Mouse (Mus musculus) right cerebral cortex, postnatal 25 days (tissue): ENCODE measurements around the gene Bckdha.

Source experiments
- DNase-seq: peaks from one replicate; pipeline ENCODE4 v3.0.0; 2022

Gene Bckdha

DNA sequence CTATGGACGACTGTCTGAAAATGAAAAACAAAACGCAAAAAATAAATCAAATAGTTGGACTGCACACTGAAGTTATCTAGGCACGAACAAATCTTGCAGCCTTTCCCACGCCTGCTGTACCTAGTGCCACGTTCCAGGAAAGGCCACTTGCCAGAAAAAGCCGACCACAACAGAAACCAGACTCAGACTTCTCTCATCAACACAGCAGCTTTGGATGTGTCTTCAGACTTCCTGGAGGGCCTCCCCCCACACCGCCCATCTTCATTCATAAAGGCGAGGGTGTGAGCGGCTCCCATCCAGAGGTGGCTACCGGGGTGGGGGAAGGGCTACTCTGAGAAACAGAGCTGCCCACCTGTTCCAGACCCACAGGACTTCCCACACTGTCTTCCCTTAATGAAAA is 14.6 kb downstream of the Bckdha start:
- DNase-seq, result no peak

DNA sequence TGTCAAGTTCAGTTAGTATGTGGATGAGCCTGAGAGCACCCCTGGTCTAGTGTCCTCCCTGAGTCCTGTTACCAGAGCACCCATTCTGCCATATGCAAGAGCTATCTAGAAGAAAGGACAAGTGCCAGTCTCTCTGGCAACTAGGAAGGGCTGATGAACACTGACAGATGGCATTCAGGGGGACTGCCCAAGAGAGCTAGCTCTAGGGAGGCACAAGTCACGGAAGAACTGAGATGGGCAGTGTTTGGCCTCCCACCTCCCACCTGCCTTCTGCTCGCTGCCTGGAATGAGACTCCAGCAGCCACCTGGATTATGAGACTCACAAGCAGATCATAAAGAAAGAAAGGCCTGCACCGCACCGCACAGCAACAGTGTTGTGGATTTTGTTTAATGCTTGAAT is 19.0 kb downstream of the Bckdha start:
- peak; percentile 62 for DNase-seq

- no peak for DNase-seq
Measured at GRCm38 (mm10) chr7:25637099-25637498, 21.7 kb downstream of the Bckdha start.

DNA sequence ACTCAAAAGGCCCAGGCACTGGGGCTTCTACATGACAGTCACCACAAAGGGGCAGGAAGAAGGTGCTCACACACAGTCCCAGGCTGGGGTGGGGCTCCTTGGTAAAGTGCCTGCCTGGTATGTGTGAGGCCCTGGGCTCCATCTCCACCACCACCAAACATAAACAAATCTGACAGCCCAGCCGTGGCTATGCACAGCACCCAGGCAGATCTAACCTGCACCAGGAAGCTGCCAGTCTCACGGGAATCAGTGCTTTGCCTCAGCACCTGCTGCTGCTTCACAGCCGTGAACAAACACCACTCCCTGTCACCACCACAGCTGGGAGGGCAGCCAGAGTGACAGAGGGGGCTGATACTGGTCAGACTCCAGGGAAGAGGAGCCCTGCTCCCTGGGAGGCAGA is 22.4 kb downstream of the Bckdha start:
- DNase-seq, result no peak

DNA sequence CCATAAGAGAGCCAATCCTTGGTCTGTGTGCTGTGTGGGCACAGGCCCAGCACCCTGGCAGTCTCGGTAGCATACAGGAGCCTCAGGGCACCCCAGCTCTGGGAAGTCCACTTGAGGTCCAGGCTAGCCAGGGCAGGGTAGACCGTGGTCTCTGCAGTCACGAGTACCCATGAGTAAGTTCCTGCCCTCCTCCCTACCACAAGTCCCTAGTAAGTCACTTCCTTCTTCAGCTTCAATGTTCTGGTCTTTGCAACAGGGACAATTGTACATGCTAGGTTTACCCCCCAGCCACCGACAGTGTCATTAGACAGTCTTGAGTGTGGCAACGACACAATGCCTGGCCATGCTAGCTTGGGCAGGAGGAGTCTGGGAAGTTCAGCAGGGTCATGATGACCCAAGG is 26.1 kb downstream of the Bckdha start:
- no peak for DNase-seq

DNA sequence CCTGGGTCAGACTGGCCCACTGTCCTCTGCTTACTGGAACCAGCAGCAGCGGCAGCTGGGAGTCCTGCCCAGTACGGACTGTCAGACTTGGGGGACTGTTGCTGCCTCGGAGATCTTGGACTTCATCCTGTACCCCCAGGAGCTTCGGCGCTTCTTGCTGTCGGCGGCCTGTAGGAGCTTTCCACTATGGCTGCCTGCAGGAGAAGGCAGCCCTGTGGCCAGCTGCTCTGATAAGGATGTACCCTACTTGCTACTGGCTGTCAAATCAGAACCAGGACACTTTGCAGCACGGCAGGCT is 30.5 kb downstream of the Bckdha start:
- DNase-seq, result no peak

GRCm38 (mm10) chr7:25627431-25628322 is 31.1 kb downstream of the Bckdha start:
- DNase-seq, result no peak

DNA sequence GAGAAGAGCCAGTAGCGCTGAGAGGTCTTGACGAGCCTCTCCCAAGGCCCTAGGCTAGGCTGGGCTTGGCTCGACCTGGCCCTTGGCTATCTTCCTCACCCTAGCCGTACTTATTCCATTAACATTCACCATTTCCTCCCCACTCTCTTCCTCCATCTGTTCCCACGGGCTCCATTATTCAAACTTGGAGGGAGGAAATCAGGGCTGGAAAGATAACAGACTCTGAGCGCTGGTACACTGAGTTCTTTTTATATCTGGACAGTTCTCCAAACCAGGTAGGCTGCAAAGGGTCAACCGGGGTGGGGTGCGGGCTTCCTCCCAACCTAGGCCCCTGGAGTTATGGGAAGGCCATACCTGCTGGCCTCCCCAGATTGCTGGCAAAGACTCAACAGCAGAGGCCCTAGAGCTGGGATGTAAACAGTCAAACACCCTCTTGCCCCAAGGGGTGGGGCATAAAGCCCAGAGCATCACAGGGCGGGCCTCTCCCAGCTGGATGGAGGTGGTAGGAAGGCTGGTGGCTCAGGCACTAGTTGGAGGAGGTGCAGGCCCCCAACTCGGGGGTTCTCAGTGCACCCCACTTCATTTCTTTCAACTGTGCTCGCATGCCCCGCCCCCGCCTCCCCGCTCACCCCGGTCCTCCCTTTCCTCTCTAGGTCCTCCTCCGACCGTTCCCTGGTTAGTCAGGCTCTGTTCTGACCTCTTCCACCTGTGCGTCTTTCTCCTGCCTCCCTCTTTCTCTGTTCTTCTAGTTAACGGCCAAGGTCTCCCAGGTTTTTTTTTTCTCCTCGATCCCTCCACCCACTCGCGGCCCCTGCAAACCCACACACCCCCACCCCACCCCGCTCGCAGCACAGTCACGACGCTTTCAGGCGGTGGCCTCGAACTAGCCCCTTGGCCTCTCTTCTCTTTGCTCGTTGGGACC is 32.0 kb downstream of the Bckdha start, which contains the start of gene B3gnt8:
TSS of gene B3gnt8 (plus strand) at position 146 of the 922 bp plus-strand sequence.
- no peak for DNase-seq

DNA sequence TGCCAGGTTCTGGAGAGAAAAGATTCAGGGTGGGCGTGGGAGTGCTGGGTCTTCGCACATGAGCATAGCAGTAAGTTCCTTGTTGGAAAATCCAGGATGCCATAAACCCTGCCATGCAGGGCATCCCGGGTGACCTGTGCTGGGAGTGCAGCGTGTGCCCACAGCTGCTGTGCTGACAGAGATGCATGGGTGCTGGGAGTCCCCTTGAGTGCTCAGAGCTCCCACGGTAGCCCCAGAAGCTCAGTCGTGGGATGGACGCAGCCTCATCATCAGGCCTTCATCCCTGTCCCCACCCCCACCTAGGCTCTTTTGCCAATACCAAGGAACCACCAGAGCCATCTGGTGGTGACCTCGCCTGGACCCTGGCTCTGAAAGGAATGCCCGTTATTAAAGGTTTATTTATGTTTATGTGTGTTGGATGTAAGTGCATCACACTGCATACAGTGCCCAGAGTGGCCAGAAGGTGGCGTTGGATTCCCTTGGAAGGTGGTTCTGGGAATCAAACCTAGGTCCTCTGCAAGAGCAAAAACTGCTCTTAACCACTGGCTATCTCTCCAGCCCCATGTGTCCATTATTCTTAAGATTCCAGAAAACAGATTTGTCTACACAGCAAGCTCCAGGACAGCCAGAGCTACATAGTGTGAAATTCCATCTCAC is 33.1 kb downstream of the Bckdha start:
- no peak for DNase-seq

DNA sequence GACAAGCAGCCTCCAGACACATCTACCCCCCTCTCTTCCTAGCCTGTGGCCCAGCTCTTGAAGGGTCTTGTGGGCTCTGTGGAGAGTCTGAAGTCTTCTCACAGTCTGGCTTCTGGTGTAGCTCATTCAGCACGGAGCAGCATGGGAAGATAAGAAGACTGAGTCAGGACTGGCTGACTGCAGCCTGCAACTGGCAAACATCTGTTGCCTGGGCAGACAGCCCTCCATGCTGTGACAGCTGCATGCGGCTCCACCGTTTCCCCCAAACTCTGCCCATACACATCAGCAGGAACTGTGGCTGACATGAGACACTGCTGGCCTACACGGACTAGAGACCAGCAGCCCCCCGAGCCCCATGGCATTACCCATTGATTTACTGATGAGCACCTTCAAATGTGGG is 33.9 kb downstream of the Bckdha start:
- DNase-seq, result no peak

- no peak for DNase-seq
Measured at GRCm38 (mm10) chr7:25623857-25624370, 34.9 kb downstream of the Bckdha start.

GRCm38 (mm10) chr7:25620751-25621150 is 38.0 kb downstream of the Bckdha start:
- DNase-seq, result no peak

- DNase-seq, result no peak
Measured at GRCm38 (mm10) chr7:25620101-25620500, 38.7 kb downstream of the Bckdha start.

DNA sequence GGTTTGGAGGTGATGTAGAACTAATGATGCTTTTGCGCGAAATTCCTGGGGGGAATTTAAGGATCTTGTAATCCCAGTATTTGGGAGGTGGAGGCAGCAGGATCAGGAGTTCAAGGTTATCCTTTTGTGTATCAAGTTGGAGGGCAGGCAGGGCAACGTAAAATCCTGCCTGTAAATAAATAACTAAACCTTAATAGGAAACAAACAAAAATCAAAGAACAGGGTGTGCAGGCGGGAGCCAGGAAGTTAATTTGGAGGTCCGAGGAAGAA is 39.1 kb downstream of the Bckdha start:
- DNase-seq, result no peak

DNA sequence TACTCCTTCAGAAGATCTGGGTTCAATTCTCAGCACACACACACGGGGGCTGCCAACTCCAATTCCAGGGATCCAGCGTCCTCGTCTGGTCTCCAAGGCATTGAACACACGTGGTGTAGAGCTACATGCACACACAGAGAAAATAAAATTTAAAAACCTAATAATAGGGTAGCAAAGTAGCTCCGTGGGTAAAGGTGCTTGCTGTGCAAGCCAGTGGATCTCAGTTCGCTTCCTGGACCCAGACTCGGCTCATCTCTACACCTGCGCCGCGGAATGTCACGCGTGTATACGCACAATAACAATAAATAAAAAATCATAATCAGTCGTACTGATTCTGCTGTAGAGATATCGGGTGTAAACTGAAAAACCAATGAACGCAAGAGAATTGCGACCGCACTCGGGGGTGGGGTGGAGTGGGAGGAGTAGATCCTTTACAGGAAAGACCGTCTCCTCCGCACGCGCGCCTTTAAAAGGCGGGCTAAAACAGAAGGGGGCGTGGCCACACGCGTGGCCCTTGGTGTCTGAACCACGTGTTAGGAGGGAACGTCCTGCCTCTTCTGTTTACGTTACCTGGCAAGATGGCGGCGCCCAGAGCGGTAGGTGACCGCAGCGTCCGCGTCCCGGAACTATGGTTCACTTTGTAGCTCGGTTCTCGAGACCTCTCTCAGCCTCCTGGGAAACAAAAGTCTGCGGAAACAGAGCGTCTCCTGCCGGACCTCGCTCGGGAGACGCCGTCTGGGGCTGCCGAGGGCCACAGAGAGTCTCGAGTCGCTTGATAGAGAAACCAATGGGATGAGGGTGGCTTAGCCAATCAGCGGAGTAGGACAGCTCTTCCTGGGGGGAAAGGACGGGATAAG is 39.7 kb downstream of the Bckdha start, which contains the start of gene Dmac2:
TSS of gene Dmac2 (plus strand) at position 550 of the 857 bp plus-strand sequence.
- DNase-seq, result peak; percentile 92

DNA sequence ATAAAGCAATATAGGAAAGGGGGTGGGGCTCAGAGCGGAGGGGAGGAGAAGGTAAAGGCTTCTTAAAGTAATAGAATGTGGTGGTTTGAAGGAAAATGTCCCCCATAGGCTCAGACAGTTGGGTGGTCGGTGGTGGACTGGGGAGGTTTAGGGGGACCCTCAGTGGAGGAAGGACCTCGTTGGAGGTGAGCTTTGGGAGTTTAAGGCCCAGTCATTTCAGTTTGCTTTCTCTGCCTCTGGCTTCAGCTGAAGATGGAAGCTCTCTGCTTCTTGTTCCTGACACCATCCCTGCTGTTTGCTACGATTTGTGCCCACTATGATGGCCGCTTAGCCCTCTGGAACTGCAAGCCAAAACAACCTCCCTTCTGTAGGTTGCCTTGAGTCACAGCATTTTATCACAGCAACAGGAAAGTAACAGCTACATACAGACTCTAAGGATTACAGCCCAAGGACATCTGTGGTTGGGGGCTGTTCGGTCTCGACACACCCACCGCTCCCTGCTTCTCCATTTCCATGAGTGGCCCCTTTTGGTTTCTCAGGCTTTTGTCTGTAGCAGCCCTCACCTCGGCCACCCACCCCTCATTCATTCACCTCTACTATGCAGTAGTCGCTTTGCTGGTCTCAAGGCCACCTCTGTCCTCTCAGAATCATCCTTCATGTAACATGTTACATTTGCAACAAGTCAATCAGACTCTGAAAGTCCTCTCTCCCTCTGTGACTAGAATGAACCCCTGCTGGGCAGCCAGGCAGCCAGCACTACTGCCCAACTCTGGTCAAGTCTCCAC is 41.2 kb downstream of the Bckdha start:
- DNase-seq, result no peak

GRCm38 (mm10) chr7:25615706-25616011 is 43.1 kb downstream of the Bckdha start, which contains the start of gene Erich4:
Erich4 (minus strand) TSS chr7:25615892.
- DNase-seq, result no peak

- DNase-seq, result no peak
Measured at GRCm38 (mm10) chr7:25614831-25615705, 43.7 kb downstream of the Bckdha start.

GRCm38 (mm10) chr7:25614086-25614485 is 44.7 kb downstream of the Bckdha start:
- DNase-seq, result no peak

DNA sequence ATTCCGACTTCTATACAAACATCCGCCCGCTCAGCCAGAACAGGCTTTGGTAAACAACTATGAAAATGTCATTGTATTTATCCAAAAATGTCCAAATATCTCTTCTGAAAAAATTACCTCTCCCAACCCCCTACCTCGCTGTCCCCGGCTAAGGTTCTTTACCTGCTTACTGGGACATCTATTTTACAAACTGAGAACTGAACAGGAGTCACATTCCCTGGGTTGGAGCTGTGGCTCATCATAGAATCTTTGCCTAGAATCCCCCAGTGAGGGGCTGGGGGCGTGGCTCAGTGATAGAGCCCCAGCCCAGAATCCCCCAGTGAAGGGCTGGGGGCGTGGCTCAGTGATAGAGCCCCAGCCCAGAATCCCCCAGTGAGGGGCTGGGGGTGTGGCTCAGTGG is 47.3 kb downstream of the Bckdha start:
- no peak for DNase-seq

DNA sequence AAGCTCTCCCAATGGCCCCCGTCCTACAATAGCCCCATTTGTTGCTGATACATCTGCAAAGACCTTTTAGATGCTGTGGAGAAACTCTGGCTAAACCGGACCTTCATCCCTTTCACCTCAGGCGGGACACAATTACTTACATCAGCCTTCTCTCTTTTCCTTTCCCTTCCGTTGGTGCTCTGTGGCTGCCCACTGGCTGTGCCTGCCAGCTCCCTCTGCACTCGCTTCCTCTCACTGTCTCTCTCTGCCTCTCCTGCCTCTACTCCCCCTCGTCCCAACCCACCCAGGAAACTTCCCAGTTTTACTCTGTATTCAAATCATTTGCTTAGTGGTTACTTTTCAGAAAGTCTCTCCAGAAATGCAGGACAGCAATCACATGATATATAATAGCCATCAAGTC is 48.7 kb downstream of the Bckdha start:
- no peak for DNase-seq
